Mouse (Mus musculus) megakaryocyte, embryonic 14.5 days (primary cell): Measurements from ENCODE around the gene BC004004. TPM values are rescaled to one million over a fixed set of nuclear protein-coding genes. Genes with fewer than 3 reads are reported as not detected.
"Not testable (repeated sequence)": the region's sequence is repeated elsewhere in the genome, so short reads cannot be mapped to it uniquely, and the experiment has no call there.

Source experiments
- H3K27me3 ChIP-seq: replicated peaks from 2 replicates; pipeline ENCODE3; 2012; ENCODE audit warnings: inconsistent platforms
- H3K36me3 ChIP-seq: replicated peaks from 2 replicates; pipeline ENCODE3; 2012; ENCODE audit warnings: low read length, inconsistent platforms, mixed read lengths
- H3K4me1 ChIP-seq: 2 replicates; pipeline ENCODE4 v1.6.1; 2012; ENCODE audit warnings: inconsistent platforms
- H3K4me3 ChIP-seq: replicated peaks from 2 replicates; pipeline ENCODE3; 2012; ENCODE audit warnings: moderate library complexity, mild to moderate bottlenecking, inconsistent platforms
- H3K9me3 ChIP-seq: 2 replicates; pipeline ENCODE4 v1.6.1; 2012; ENCODE audit warnings: inconsistent platforms
- FLI1 ChIP-seq: IDR thresholded peaks from 2 replicates; pipeline ENCODE4 v1.6.1; 2012; ENCODE audit warnings: low read length, inconsistent platforms, mixed read lengths
- GATA1 ChIP-seq: IDR thresholded peaks from 3 replicates; pipeline ENCODE4 v1.6.1; 2012; ENCODE audit warnings: mixed read lengths, low read length, inconsistent platforms, borderline replicate concordance
- polyA plus RNA-seq: library from polyadenylated mRNA; stranded (reverse); fragments of >175 nt; gene quantifications from 2 replicates; pipeline ENCODE4 v1.2.3, GENCODE M21; 2012; ENCODE audit warnings: low replicate concordance; ENCODE audit not compliant: insufficient read depth

Gene BC004004
- polyA plus RNA-seq, 1 experiment: 30.8 TPM

DNA sequence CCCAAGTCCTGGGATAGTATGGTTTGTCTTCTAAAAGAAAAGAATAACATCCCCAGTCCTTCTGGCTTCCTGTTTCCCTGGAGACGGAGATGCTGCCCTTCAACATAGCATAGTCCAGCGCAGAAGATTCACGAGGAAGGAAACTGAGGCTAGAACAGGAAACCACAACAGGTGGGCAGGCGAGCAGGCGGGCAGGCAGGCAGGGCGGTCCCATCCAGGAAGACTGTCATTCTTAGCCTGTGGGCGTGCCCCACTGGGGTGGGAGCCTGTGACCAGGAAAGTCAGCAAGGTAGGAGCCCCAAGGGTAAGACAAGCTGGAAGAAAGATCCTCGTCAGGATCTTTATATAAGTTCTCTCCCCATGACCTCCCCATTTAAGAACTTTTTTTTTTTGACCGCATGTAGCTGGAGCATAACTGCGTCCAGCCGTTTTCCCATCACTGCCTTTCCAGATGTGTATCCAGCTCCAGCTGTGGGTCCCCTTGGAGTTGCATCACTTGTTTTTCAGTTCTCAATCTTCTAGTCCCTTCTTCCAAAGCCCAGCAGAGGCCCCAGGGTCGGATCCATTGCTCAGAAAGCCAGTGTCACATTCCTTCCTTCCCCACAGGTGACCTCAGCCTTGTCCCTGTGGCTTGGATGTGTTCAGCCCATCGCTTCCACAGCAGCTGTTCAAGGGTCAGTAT lies 35.9 kb downstream of the BC004004 start:
- peaks cover 50% of the 10 kb centered on the region for H3K4me1 ChIP-seq
- H3K9me3 ChIP-seq: peaks cover 7% of the 10 kb centered on the region; the same call in 1 of the 2 replicates
- no peak overlapping the region for H3K4me3 ChIP-seq
- H3K27me3 ChIP-seq: peaks cover 2% of the 10 kb centered on the region
- TF ChIP-seq FLI1: no peak
- no peak for TF ChIP-seq GATA1
- H3K36me3 ChIP-seq: peaks cover 46% of the 10 kb centered on the region

DNA sequence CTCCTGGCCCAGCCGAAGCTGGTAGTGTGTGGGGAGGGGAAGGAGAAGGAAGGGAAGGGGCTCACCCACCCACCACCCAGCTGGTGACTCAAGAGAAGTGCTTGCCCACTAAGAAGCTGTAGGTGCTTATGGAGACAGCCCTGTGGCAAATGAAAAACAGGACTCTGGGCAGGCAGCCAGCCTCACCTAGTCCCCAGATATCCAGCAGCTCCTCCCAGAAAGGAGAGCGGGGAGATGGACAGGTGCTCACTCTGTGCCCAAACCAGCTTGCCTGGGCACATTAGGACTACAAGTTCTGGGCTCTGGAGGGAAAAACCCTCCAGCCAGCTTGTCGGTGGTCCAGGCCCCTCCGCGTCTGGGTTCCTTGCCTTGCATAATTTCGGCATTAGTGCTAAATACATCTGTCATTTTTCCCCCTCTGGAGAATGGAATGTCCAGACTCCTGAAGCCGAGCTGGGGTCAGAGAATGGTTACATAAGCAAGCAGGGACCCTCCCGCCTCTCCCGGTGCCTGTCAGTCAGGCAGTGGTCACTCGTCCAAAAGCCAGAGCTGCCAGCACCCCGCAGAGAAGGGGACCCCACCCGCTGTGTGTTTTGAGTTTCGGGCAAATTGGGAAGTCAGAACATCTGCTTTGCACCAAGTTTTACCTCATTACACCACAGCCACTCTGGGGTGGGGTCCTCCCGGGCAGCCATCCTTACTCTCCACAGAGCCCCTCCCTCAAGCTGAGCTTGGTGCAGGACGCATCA lies 36.6 kb downstream of the BC004004 start:
- H3K4me1 ChIP-seq: peaks cover 54% of the 10 kb centered on the region
- H3K36me3 ChIP-seq: peaks cover 39% of the 10 kb centered on the region
- peaks cover under 1% of the 10 kb centered on the region; the same call in 1 of the 2 replicates for H3K9me3 ChIP-seq
- H3K4me3 ChIP-seq: no peak overlapping the region
- peaks cover 2% of the 10 kb centered on the region for H3K27me3 ChIP-seq
- TF ChIP-seq FLI1 (no peak), GATA1 (no peak)

DNA sequence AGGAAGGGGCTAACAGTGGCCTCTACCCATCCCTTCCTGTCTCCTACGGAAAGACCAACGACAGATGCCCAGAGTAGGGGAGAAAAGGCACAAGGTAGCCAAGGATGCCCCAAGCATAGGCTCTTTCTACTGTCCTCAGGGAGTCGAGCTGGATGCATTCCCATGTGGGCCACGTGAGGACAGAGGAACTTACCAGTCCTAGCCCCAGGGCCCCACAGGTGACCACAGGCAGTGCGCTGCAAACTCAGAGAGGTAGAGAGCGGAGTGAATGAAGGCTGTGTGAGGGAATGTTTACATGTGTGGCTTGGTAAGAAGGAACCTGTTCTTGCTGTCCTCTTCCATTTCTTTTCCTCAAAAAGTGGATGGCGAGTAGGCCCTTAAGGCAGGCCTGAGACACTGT lies 37.3 kb downstream of the BC004004 start:
- Histone ChIP-seq H3K4me1 (peaks cover 56% of the 10 kb centered on the region), H3K9me3 (no peaks in the 10 kb centered on the region), H3K27me3 (peaks cover 2% of the 10 kb centered on the region), H3K4me3 (no peak overlapping the region), H3K36me3 (peaks cover 34% of the 10 kb centered on the region)
- TF ChIP-seq GATA1 (no peak), FLI1 (no peak)

DNA sequence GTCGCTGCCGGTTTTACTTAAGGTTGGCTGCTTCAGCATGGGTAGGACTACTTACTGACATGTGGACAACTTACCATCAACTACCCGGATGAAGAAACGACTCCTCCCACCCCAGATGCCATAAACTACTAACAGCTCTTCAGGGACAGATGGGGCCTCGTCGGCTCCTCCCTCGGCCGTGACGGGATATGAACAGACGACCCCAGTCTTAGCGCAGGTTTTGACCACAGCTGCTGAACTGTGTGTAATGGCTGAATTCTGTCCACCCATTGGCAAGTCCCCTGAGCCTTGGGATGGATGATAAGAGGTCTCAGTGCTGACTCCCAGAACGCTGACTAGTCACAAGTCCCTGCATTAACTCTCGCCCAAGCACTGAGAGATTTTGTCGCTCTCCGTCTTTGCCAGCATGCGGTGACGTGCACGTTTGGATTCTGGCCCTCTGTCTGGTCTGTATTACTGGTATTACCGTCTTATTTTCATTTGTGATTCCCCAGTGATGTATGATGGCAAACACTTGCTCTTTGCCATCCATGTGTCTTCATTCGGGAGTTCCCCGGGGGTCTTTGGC lies 41.6 kb downstream of the BC004004 start:
- Histone ChIP-seq H3K4me3 (no peak overlapping the region), H3K4me1 (peaks cover 20% of the 10 kb centered on the region), H3K27me3 (peaks cover 4% of the 10 kb centered on the region), H3K9me3 (peaks cover 5% of the 10 kb centered on the region), H3K36me3 (peaks cover 7% of the 10 kb centered on the region)
- no peak for TF ChIP-seq FLI1
- TF ChIP-seq GATA1: no peak

DNA sequence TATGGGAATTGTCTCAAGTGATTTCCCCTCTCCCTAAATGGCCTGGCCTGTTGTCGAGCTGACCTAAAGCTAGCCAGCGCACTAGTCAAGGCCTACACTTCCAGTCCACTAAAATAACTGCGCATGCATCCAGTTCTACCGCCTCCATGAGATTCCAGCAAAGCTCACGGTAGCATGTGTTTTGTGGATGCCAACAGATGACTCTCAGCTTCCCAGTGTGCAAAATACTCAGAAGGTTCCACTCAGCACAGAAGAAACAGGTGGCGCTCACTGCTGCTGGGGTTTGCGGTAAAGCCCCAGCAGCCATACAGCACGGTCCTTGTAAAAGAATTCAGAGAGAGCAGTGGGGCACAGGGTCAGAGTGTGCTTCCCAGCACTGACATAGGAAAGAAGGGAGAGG lies 43.0 kb downstream of the BC004004 start:
- Histone ChIP-seq H3K4me1 (peaks cover 26% of the 10 kb centered on the region), H3K36me3 (peaks cover 7% of the 10 kb centered on the region), H3K4me3 (no peak overlapping the region), H3K27me3 (peaks cover 4% of the 10 kb centered on the region), H3K9me3 (peaks cover 5% of the 10 kb centered on the region)
- TF ChIP-seq FLI1: no peak
- TF ChIP-seq GATA1: no peak

DNA sequence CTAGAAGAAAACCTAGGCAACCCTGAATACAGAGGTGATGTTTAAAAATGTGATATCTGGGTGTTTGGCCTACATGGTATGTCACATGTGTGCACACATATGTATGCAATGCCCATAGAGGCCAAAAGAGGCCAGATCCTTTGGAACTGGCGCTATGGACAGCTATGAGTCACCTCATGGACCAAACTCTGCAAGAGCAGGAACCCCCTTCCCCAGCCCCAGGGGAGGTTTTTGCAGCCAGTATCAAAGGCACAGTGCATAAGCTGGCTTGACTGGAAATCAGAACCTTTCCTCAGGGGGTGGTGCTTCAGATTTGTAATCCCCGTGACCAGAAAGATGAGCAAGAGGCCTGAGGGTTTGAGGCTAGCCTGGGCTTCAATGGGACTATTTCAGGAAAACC lies 43.5 kb downstream of the BC004004 start:
- H3K4me1 ChIP-seq: peaks cover 30% of the 10 kb centered on the region
- H3K9me3 ChIP-seq: peaks cover 5% of the 10 kb centered on the region
- TF ChIP-seq FLI1 (no peak), GATA1 (no peak)
- no peak overlapping the region for H3K4me3 ChIP-seq
- H3K36me3 ChIP-seq: peaks cover 7% of the 10 kb centered on the region
- H3K27me3 ChIP-seq: peaks cover 4% of the 10 kb centered on the region

DNA sequence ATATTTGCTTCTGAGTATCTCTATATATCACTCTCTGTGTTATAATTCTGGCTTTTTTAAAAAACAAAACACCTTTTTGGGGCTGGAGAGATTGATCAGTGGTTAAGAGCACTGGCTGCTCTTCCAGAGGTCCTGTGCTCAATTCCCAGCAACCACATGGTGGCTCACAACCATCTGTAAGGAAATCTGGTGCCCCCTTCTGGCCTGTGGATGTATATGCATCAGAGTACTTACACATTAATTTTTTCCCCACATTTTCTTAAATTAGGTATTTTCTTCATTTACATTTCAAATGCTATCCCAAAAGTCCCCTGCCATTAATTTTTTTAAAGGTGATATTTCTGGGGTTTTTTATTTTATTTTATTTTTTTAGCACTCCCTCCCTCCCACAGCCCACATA lies 44.7 kb downstream of the BC004004 start:
- Histone ChIP-seq H3K4me3 (no peak overlapping the region), H3K27me3 (peaks cover 4% of the 10 kb centered on the region), H3K36me3 (peaks cover 2% of the 10 kb centered on the region), H3K4me1 (peaks cover 30% of the 10 kb centered on the region), H3K9me3 (peaks cover 5% of the 10 kb centered on the region)
- TF ChIP-seq GATA1 (no peak), FLI1 (no peak)

DNA sequence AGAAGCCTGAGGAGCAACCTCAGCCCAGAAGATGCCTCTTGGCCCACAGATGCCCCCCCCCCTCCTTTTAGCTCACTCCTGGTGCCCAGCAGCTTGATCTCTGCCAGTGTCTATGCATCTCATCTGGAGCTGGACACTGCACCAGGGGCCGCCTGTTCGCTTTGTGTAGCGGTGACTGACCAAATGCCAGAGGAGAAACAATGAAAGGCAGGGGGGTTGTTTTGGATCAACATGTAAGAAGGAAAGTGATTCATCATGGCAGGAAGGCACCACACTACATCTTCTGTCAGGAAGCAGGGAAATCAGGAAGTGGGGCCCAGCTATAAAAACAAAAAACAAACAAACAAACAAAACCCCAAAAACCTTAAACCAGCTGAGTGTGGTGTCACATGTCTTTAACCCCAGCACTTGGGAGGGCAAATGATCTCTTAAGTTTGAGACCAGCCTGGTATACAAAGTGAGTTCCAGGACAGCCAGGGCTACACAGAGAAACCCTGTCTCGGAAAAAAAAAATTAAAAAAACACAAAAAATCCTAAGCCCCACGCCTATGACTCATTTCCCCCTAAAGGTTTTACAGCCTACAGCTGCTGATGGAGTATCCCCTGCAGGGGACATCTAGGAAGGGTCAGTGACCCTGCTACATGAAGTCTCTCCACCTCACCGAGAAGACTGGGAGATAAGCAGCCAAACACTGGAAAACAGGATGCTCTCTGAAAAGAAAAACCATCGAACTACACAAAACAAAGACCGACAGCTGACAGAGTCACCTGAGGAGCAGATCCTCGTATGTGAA lies 47.3 kb downstream of the BC004004 start:
- peak overlapping the region; percentile 33 for H3K4me3 ChIP-seq
- TF ChIP-seq GATA1: no peak
- no peak for TF ChIP-seq FLI1
- H3K27me3 ChIP-seq: peaks cover 30% of the 10 kb centered on the region
- peaks cover 2% of the 10 kb centered on the region for H3K36me3 ChIP-seq
- peaks cover 47% of the 10 kb centered on the region for H3K4me1 ChIP-seq
- H3K9me3 ChIP-seq: peaks cover 5% of the 10 kb centered on the region

DNA sequence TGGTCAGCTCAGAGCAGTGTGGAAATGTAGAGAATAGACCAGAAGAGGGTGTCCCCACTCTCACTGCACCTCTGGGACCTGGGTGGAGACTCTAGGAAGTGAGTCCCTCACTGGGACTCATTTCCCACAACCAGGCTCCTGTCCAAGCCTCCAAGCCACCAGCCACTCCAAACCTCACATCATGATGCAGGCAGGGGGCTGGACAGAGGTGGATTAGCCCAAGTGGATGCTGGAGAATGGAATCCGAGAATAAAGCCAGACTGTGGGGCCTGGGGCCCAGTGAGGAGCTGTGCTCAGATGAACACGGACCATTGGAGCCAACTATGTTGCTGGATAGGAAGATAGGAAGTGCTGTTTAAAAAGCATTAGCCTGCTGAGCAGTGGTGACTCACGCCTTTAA lies 48.3 kb downstream of the BC004004 start:
- no peak overlapping the region for H3K4me3 ChIP-seq
- H3K36me3 ChIP-seq: peaks cover 2% of the 10 kb centered on the region
- peaks cover 5% of the 10 kb centered on the region for H3K9me3 ChIP-seq
- TF ChIP-seq FLI1 (no peak), GATA1 (no peak)
- H3K27me3 ChIP-seq: peaks cover 37% of the 10 kb centered on the region
- H3K4me1 ChIP-seq: peaks cover 47% of the 10 kb centered on the region

DNA sequence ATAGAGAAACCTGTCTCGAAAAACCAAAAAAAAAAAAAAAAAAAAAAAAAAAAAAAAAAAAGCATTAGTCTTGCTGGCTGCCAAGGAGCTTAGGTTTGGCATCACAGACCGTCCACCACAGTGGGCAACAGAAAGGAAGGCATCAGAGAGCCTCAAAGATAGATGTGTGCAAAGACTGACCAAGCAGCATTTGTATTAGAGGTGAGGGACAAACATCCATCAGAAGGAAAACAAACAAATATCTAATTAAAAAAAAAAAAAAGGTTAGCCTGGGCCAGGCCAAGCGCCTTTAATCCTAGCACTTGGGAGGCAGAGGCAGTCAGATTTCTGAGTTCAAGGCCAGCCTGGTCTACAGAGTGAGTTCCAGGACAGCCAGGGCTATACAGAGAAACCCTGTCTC lies 48.8 kb downstream of the BC004004 start, which contains the start of gene Pi16:
Gene Pi16, plus strand, starts transcription at position 301 of the 400 bp plus-strand sequence.
- H3K4me3 ChIP-seq, H3K36me3 ChIP-seq, H3K9me3 ChIP-seq: not testable (repeated sequence)
- Histone ChIP-seq H3K4me1 (peaks cover 47% of the 10 kb centered on the region), H3K27me3 (peaks cover 42% of the 10 kb centered on the region)
